Mouse (Mus musculus) midbrain, embryonic 14.5 days (tissue): Measurements from ENCODE around the gene Xpa. TPM values are rescaled to one million over a fixed set of nuclear protein-coding genes. Genes with fewer than 3 reads are reported as not detected.
"Not testable (repeated sequence)": the region's sequence is repeated elsewhere in the genome, so short reads cannot be mapped to it uniquely, and the experiment has no call there.

Source experiments
- ATAC-seq: fragments of 200-750 bp; cut with Nextera tagmentation; 2 replicates; pipeline ENCODE4 v1.8.0; 2017; ENCODE audit warnings: moderate number of reproducible peaks, moderate library complexity; ENCODE audit not compliant: low FRiP score, low TSS enrichment
- DNase-seq: peaks from one replicate; pipeline ENCODE4 v3.0.0-alpha.2; 2015
- H3K27ac ChIP-seq: fragments of 300-500 bp; sonication (generic); replicated peaks from 2 replicates; pipeline ENCODE4 v1.5.1; 2014; ENCODE audit warnings: mild to moderate bottlenecking, low read depth, low read length, moderate library complexity
- H3K27me3 ChIP-seq: fragments of 300-500 bp; sonication (generic); 2 replicates; pipeline ENCODE4 v1.6.1; 2014; ENCODE audit warnings: low read length, control low read depth, mixed read lengths; ENCODE audit not compliant: control insufficient read depth, insufficient read depth
- H3K36me3 ChIP-seq: fragments of 300-500 bp; sonication (generic); 2 replicates; pipeline ENCODE4 v1.6.1; 2014; ENCODE audit warnings: low read length, control low read depth; ENCODE audit not compliant: control insufficient read depth, insufficient read depth
- H3K4me1 ChIP-seq: fragments of 300-500 bp; sonication (generic); 2 replicates; pipeline ENCODE4 v1.6.1; 2014; ENCODE audit warnings: mild to moderate bottlenecking, antibody characterized with exemption, low read length, control low read depth; ENCODE audit not compliant: control insufficient read depth, insufficient read depth
- H3K4me2 ChIP-seq: fragments of 300-500 bp; sonication (generic); 2 replicates; pipeline ENCODE4 v1.6.1; 2014; ENCODE audit warnings: mild to moderate bottlenecking, low read length, moderate library complexity
- H3K4me3 ChIP-seq: fragments of 300-500 bp; sonication (generic); replicated peaks from 2 replicates; pipeline ENCODE4 v1.5.1; 2014; ENCODE audit warnings: low read depth, low read length
- H3K9ac ChIP-seq: fragments of 300-500 bp; sonication (generic); replicated peaks from 2 replicates; pipeline ENCODE4 v1.6.1; 2014; ENCODE audit warnings: mild to moderate bottlenecking, low read length, moderate library complexity
- H3K9me3 ChIP-seq: fragments of 300-500 bp; sonication (generic); 2 replicates; pipeline ENCODE4 v1.6.1; 2016; ENCODE audit warnings: low read length, control low read depth, mixed read lengths; ENCODE audit not compliant: control insufficient read depth
- WGBS: fragments of 180-500 bp; shearing (Covaris S2); extraction: QIAGEN DNeasy Blood & Tissue Kit; methylation state at CpG from one replicate; pipeline ENCODE4 v1.1.7; 2014; 5-methylcytosine and 5-hydroxymethylcytosine counted together
- polyA plus RNA-seq: library from polyadenylated mRNA; unstranded; fragments of >200 nt; fragmentation: Nextera tagmentation; extraction: Ambion mirVana; gene quantifications from 2 replicates; pipeline ENCODE4 v1.2.1, GENCODE M21; 2014

Xpa gene
- polyA plus RNA-seq, 1 experiment from 2014 or later = 34.5 TPM

GRCm38 (mm10) chr4:46196513-46196912 is 402 bp upstream of the Xpa start:
- 37% methylated on average over 6 of the region's 6 CpGs for WGBS
- DNase-seq = no peak

GRCm38 (mm10) chr4:46192011-46192410 is 4.1 kb downstream of the Xpa start:
- peaks cover 39% of the 10 kb centered on the region for H3K36me3 ChIP-seq
- peaks cover 30% of the 10 kb centered on the region for H3K4me1 ChIP-seq
- H3K9me3 ChIP-seq, H3K4me3 ChIP-seq, DNase-seq, H3K9ac ChIP-seq, H3K27ac ChIP-seq, ATAC-seq, H3K27me3 ChIP-seq, H3K4me2 ChIP-seq: not testable (repeated sequence)

More at GRCm38 (mm10) chr4:46196513-46196912, 402 bp upstream of the Xpa start:
- peak overlapping the region; percentile 95; the same call in 1 of the 2 replicates for H3K9ac ChIP-seq
- H3K27ac ChIP-seq = peak overlapping the region; percentile 94
- peak overlapping the region; percentile 82 for H3K4me2 ChIP-seq
- no peaks in the 10 kb centered on the region for H3K27me3 ChIP-seq
- H3K4me3 ChIP-seq = peak overlapping the region; percentile 93
- no peaks in the 10 kb centered on the region for H3K9me3 ChIP-seq
- H3K36me3 ChIP-seq = peaks cover 2% of the 10 kb centered on the region; the same call in 1 of the 2 replicates
- peak; percentile 46; the same call in 1 of the 2 replicates for ATAC-seq
- peaks cover 30% of the 10 kb centered on the region for H3K4me1 ChIP-seq

- H3K36me3 ChIP-seq = peaks cover 82% of the 10 kb centered on the region
- H3K27me3 ChIP-seq = no peaks in the 10 kb centered on the region
- H3K9ac ChIP-seq = no peak overlapping the region
- H3K9me3 ChIP-seq = no peaks in the 10 kb centered on the region
- no peak for DNase-seq
- 82% methylated on average over 3 of the region's 3 CpGs for WGBS
- H3K4me2 ChIP-seq = no peak overlapping the region
- ATAC-seq = no peak
- no peak overlapping the region for H3K4me3 ChIP-seq
- H3K4me1 ChIP-seq = no peaks in the 10 kb centered on the region
- H3K27ac ChIP-seq = no peak overlapping the region
These were observed 9.6 kb downstream of the Xpa start for GRCm38 (mm10) chr4:46186466-46186865.

GRCm38 (mm10) chr4:46185890-46186289 is 10.2 kb downstream of the Xpa start:
- no peaks in the 10 kb centered on the region for H3K9me3 ChIP-seq
- WGBS = 80% methylated on average over 9 of the region's 9 CpGs
- H3K4me3 ChIP-seq = no peak overlapping the region
- no peak overlapping the region for H3K4me2 ChIP-seq
- no peak overlapping the region for H3K27ac ChIP-seq
- ATAC-seq = no peak
- H3K27me3 ChIP-seq = no peaks in the 10 kb centered on the region
- no peak overlapping the region for H3K9ac ChIP-seq
- DNase-seq = no peak
- no peaks in the 10 kb centered on the region for H3K4me1 ChIP-seq
- H3K36me3 ChIP-seq = peaks cover 82% of the 10 kb centered on the region

GRCm38 (mm10) chr4:46185423-46185822 is 10.7 kb downstream of the Xpa start:
- Histone ChIP-seq H3K4me3 (no peak overlapping the region), H3K4me1 (no peaks in the 10 kb centered on the region), H3K9me3 (no peaks in the 10 kb centered on the region), H3K9ac (no peak overlapping the region), H3K27me3 (no peaks in the 10 kb centered on the region), H3K27ac (no peak overlapping the region), H3K36me3 (peaks cover 82% of the 10 kb centered on the region), H3K4me2 (no peak overlapping the region)
- DNase-seq (no peak), ATAC-seq (no peak)
- 83% methylated on average over 8 of the region's 8 CpGs for WGBS

- no peak for DNase-seq
- Histone ChIP-seq H3K36me3 (peaks cover 83% of the 10 kb centered on the region), H3K27me3 (no peaks in the 10 kb centered on the region), H3K9me3 (no peaks in the 10 kb centered on the region), H3K4me2 (no peak overlapping the region), H3K9ac (no peak overlapping the region), H3K4me1 (no peaks in the 10 kb centered on the region), H3K4me3 (no peak overlapping the region), H3K27ac (no peak overlapping the region)
- ATAC-seq = no peak
- 90% methylated on average over 7 of the region's 7 CpGs for WGBS
These were observed 13.9 kb downstream of the Xpa start for GRCm38 (mm10) chr4:46182181-46182580.

- Histone ChIP-seq H3K4me1 (no peaks in the 10 kb centered on the region), H3K9me3 (no peaks in the 10 kb centered on the region), H3K4me3 (no peak overlapping the region), H3K36me3 (peaks cover 92% of the 10 kb centered on the region), H3K9ac (no peak overlapping the region), H3K4me2 (no peak overlapping the region), H3K27me3 (no peaks in the 10 kb centered on the region), H3K27ac (no peak overlapping the region)
- DNase-seq (no peak), ATAC-seq (no peak)
- 71% methylated on average over 6 of the region's 6 CpGs for WGBS
These were observed 14.9 kb downstream of the Xpa start for GRCm38 (mm10) chr4:46181168-46181567.

GRCm38 (mm10) chr4:46177496-46177895 is 18.6 kb downstream of the Xpa start:
- ATAC-seq = no peak
- Histone ChIP-seq H3K4me3 (no peak overlapping the region), H3K9me3 (no peaks in the 10 kb centered on the region), H3K27me3 (no peaks in the 10 kb centered on the region), H3K27ac (no peak overlapping the region), H3K36me3 (peaks cover 92% of the 10 kb centered on the region), H3K9ac (no peak overlapping the region), H3K4me2 (no peak overlapping the region), H3K4me1 (no peaks in the 10 kb centered on the region)
- DNase-seq = no peak
- 87% methylated on average over 7 of the region's 7 CpGs for WGBS

GRCm38 (mm10) chr4:46177018-46177417 is 19.1 kb downstream of the Xpa start:
- Histone ChIP-seq H3K9ac (no peak overlapping the region), H3K27ac (no peak overlapping the region), H3K4me3 (no peak overlapping the region), H3K4me1 (no peaks in the 10 kb centered on the region), H3K9me3 (no peaks in the 10 kb centered on the region), H3K36me3 (peaks cover 92% of the 10 kb centered on the region), H3K27me3 (no peaks in the 10 kb centered on the region), H3K4me2 (no peak overlapping the region)
- WGBS = 82% methylated on average over 5 of the region's 5 CpGs
- DNase-seq (no peak), ATAC-seq (no peak)
